Mouse (Mus musculus): ENCODE data around the gene Kcnk13. TPM values are rescaled to one million over a fixed set of nuclear protein-coding genes. Genes with fewer than 3 reads are reported as not detected.

The Kcnk13 gene
- polyA plus RNA-seq, 1 experiment from 2014 or later, result 0.94 TPM

DNA sequence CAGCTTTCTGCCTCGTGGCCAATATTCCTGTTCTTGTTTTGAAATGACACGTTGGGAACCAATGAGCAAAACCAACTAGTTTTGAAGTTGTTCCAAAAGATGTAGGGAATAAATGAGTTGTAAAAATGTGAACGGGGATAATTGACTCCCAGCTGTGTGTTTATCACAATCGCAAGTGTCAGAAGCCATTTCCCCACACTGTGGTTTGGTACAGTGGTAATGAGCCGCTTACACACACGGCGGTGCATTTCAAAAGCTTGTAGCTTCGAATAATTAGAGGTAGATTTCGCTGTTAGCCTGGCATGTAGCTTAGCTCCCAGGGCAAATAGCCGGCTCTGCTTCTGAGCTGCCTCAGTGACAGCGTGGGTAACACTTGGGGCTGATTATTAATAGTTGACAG is 61.4 kb downstream of the Kcnk13 start:
- H3K27me3 ChIP-seq, result no peaks in the 10 kb centered on the region
- H3K9me3 ChIP-seq, result no peaks in the 10 kb centered on the region
- no peak overlapping the region for H3K27ac ChIP-seq
- H3K9ac ChIP-seq, result no peak overlapping the region
- no peak overlapping the region for H3K4me3 ChIP-seq
- no peak for ATAC-seq (ENCODE audit: insufficient number of reproducible peaks, insufficient read depth, low FRiP score, low TSS enrichment, low read depth)
- WGBS, result 76% methylated on average over 11 of the region's 11 CpGs
- H3K4me2 ChIP-seq, result no peak overlapping the region
- H3K36me3 ChIP-seq, result no peaks in the 10 kb centered on the region
- no peaks in the 10 kb centered on the region for H3K4me1 ChIP-seq

GRCm38 (mm10) chr12:100026715-100027245 is 62.5 kb downstream of the Kcnk13 start:
- H3K9me3 ChIP-seq, result no peaks in the 10 kb centered on the region
- ATAC-seq (ENCODE audit: insufficient number of reproducible peaks, insufficient read depth, low FRiP score, low TSS enrichment, low read depth), result no peak
- no peak overlapping the region for H3K27ac ChIP-seq
- no peak overlapping the region for H3K4me3 ChIP-seq
- H3K4me1 ChIP-seq, result no peaks in the 10 kb centered on the region
- no peaks in the 10 kb centered on the region for H3K36me3 ChIP-seq
- no peak overlapping the region for H3K9ac ChIP-seq
- H3K4me2 ChIP-seq, result no peak overlapping the region
- no peaks in the 10 kb centered on the region for H3K27me3 ChIP-seq
- WGBS, result 76% methylated on average over 7 of the region's 7 CpGs

GRCm38 (mm10) chr12:100027281-100027680 is 63.0 kb downstream of the Kcnk13 start:
- H3K27ac ChIP-seq, result no peak overlapping the region
- H3K4me1 ChIP-seq, result no peaks in the 10 kb centered on the region
- WGBS, result 76% methylated on average over 7 of the region's 7 CpGs
- H3K9ac ChIP-seq, result no peak overlapping the region
- no peak overlapping the region for H3K4me2 ChIP-seq
- H3K4me3 ChIP-seq, result no peak overlapping the region
- H3K36me3 ChIP-seq, result no peaks in the 10 kb centered on the region
- ATAC-seq (ENCODE audit: insufficient number of reproducible peaks, insufficient read depth, low FRiP score, low TSS enrichment, low read depth), result no peak
- H3K27me3 ChIP-seq, result no peaks in the 10 kb centered on the region
- no peaks in the 10 kb centered on the region for H3K9me3 ChIP-seq

- no peaks in the 10 kb centered on the region for H3K4me1 ChIP-seq
- 78% methylated on average over 5 of the region's 5 CpGs for WGBS
- ATAC-seq (ENCODE audit: insufficient number of reproducible peaks, insufficient read depth, low FRiP score, low TSS enrichment, low read depth), result no peak
Observed at GRCm38 (mm10) chr12:100031681-100032080, 67.4 kb downstream of the Kcnk13 start.

DNA sequence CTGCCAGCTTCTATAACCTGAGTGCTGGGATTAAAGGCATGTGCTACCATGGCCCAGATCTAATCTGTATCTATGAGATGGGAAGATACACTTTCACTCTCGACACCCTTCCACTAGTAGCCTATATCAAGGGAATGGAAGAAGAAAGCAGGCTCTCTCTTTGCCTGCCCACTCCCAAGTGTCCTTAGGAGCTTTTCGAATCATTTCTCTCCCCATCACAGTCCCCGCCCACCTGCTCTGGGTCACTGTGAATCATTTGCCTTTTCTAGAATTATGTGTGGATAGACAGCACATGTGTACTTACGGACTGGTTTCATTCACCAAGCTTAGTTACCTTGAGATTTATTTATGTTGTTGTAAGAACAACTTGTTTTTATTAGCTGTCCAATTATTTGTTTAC is 68.2 kb downstream of the Kcnk13 start:
- Histone ChIP-seq H3K9ac (no peak overlapping the region), H3K27ac (no peak overlapping the region), H3K4me3 (no peak overlapping the region), H3K9me3 (peaks cover 2% of the 10 kb centered on the region; the same call in 1 of the 2 replicates), H3K4me2 (no peak overlapping the region), H3K27me3 (no peaks in the 10 kb centered on the region), H3K36me3 (no peaks in the 10 kb centered on the region), H3K4me1 (no peaks in the 10 kb centered on the region)
- ATAC-seq (ENCODE audit: insufficient number of reproducible peaks, insufficient read depth, low FRiP score, low TSS enrichment, low read depth), result no peak
- 86% methylated on average over 4 of the region's 4 CpGs for WGBS

More at GRCm38 (mm10) chr12:100031681-100032080, 67.4 kb downstream of the Kcnk13 start:
- Histone ChIP-seq H3K9me3 (peaks cover 1% of the 10 kb centered on the region; the same call in 1 of the 2 replicates), H3K27me3 (no peaks in the 10 kb centered on the region), H3K4me3 (no peak overlapping the region), H3K36me3 (no peaks in the 10 kb centered on the region), H3K4me2 (no peak overlapping the region), H3K9ac (no peak overlapping the region), H3K27ac (no peak overlapping the region)

DNA sequence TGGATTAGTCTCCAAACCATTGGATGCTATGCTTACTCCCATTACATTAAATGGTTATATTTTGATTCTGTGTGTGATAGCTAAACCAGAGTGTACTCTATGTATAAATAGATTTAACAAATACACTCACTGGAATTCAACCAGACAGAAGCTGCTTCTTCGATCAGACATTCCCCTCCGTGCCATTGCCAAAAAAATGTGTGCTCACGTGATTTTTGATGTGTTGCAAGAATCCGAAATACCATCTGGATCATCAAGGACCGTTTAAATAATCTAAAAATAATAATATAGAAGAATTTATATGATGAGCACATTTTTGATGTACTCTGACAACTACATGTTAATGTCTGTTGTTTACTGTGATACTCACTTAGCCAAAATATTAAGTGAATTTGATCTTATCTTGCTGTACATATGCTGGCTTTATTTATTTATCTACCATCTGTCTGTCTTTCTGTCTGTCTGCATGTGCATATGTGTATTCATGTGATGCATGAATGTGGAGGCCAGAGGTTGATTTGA is 74.5 kb downstream of the Kcnk13 start:
- no peak overlapping the region for H3K9ac ChIP-seq
- no peaks in the 10 kb centered on the region for H3K27me3 ChIP-seq
- H3K27ac ChIP-seq, result no peak overlapping the region
- no peaks in the 10 kb centered on the region for H3K36me3 ChIP-seq
- ATAC-seq (ENCODE audit: insufficient number of reproducible peaks, insufficient read depth, low FRiP score, low TSS enrichment, low read depth), result no peak
- H3K9me3 ChIP-seq, result peaks cover 2% of the 10 kb centered on the region; the same call in 1 of the 2 replicates
- WGBS, result 86% methylated on average over 5 of the region's 5 CpGs
- no peak overlapping the region for H3K4me3 ChIP-seq
- no peaks in the 10 kb centered on the region for H3K4me1 ChIP-seq
- H3K4me2 ChIP-seq, result no peak overlapping the region

GRCm38 (mm10) chr12:100042116-100042515 is 77.8 kb downstream of the Kcnk13 start:
- H3K4me3 ChIP-seq, result no peak overlapping the region
- no peaks in the 10 kb centered on the region for H3K9me3 ChIP-seq
- 71% methylated on average over 8 of the region's 8 CpGs for WGBS
- no peak overlapping the region for H3K27ac ChIP-seq
- no peaks in the 10 kb centered on the region for H3K27me3 ChIP-seq
- no peak overlapping the region for H3K9ac ChIP-seq
- no peaks in the 10 kb centered on the region for H3K36me3 ChIP-seq
- H3K4me2 ChIP-seq, result no peak overlapping the region
- no peaks in the 10 kb centered on the region for H3K4me1 ChIP-seq
- no peak for ATAC-seq (ENCODE audit: insufficient number of reproducible peaks, insufficient read depth, low FRiP score, low TSS enrichment, low read depth)

GRCm38 (mm10) chr12:100044704-100045103 is 80.4 kb downstream of the Kcnk13 start:
- Histone ChIP-seq H3K4me3 (no peak overlapping the region), H3K27me3 (no peaks in the 10 kb centered on the region), H3K4me2 (no peak overlapping the region), H3K27ac (no peak overlapping the region), H3K36me3 (no peaks in the 10 kb centered on the region), H3K4me1 (no peaks in the 10 kb centered on the region), H3K9ac (no peak overlapping the region), H3K9me3 (no peaks in the 10 kb centered on the region)
- 66% methylated on average over 4 of the region's 4 CpGs for WGBS
- no peak for ATAC-seq (ENCODE audit: insufficient number of reproducible peaks, insufficient read depth, low FRiP score, low TSS enrichment, low read depth)

- Histone ChIP-seq H3K4me3 (no peak overlapping the region), H3K27ac (no peak overlapping the region), H3K9me3 (no peaks in the 10 kb centered on the region), H3K4me2 (no peak overlapping the region), H3K36me3 (no peaks in the 10 kb centered on the region), H3K27me3 (no peaks in the 10 kb centered on the region), H3K4me1 (no peaks in the 10 kb centered on the region), H3K9ac (no peak overlapping the region)
- WGBS, result 71% methylated on average over 7 of the region's 7 CpGs
- no peak for ATAC-seq (ENCODE audit: insufficient number of reproducible peaks, insufficient read depth, low FRiP score, low TSS enrichment, low read depth)
Observed at GRCm38 (mm10) chr12:100050552-100050951, 86.3 kb downstream of the Kcnk13 start.

GRCm38 (mm10) chr12:100053617-100054016 is 89.3 kb downstream of the Kcnk13 start:
- Histone ChIP-seq H3K27me3 (no peaks in the 10 kb centered on the region), H3K4me3 (no peak overlapping the region), H3K27ac (no peak overlapping the region), H3K4me1 (no peaks in the 10 kb centered on the region), H3K4me2 (no peak overlapping the region), H3K9ac (no peak overlapping the region), H3K9me3 (no peaks in the 10 kb centered on the region), H3K36me3 (no peaks in the 10 kb centered on the region)
- no peak for ATAC-seq (ENCODE audit: insufficient number of reproducible peaks, insufficient read depth, low FRiP score, low TSS enrichment, low read depth)
- 81% methylated on average over 5 of the region's 5 CpGs for WGBS

DNA sequence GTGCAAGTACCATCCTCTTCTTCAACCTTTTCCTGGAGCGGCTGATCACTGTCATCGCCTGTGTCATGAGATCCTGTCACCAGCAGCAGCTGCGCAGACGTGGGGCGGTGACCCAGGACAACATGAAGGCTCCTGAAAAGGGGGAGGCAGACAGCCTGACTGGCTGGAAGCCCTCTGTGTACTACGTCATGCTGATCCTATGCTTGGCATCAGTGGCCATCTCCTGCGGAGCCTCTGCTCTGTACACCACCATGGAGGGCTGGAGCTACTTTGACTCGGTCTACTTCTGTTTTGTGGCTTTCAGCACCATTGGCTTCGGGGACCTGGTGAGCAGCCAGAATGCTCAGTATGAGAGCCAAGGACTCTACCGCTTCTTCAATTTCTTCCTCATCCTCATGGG is 96.8 kb downstream of the Kcnk13 start:
- no peaks in the 10 kb centered on the region for H3K27me3 ChIP-seq
- WGBS, result 91% methylated on average over 10 of the region's 10 CpGs
- no peak for ATAC-seq (ENCODE audit: insufficient number of reproducible peaks, insufficient read depth, low FRiP score, low TSS enrichment, low read depth)
- no peak overlapping the region for H3K27ac ChIP-seq
- H3K9ac ChIP-seq, result no peak overlapping the region
- no peaks in the 10 kb centered on the region for H3K9me3 ChIP-seq
- H3K4me3 ChIP-seq, result no peak overlapping the region
- H3K36me3 ChIP-seq, result no peaks in the 10 kb centered on the region
- H3K4me1 ChIP-seq, result no peaks in the 10 kb centered on the region
- H3K4me2 ChIP-seq, result no peak overlapping the region

GRCm38 (mm10) chr12:100061826-100062225 is 97.5 kb downstream of the Kcnk13 start:
- ATAC-seq (ENCODE audit: insufficient number of reproducible peaks, insufficient read depth, low FRiP score, low TSS enrichment, low read depth), result no peak

More at GRCm38 (mm10) chr12:100061826-100062225, 97.5 kb downstream of the Kcnk13 start:
- no peak overlapping the region for H3K9ac ChIP-seq
- no peaks in the 10 kb centered on the region for H3K4me1 ChIP-seq
- no peaks in the 10 kb centered on the region for H3K27me3 ChIP-seq
- no peaks in the 10 kb centered on the region for H3K36me3 ChIP-seq
- H3K27ac ChIP-seq, result no peak overlapping the region
- H3K4me2 ChIP-seq, result no peak overlapping the region
- no peak overlapping the region for H3K4me3 ChIP-seq
- no peaks in the 10 kb centered on the region for H3K9me3 ChIP-seq
